Mouse (Mus musculus) brain, adult 2 months (tissue): Measurements from ENCODE around the gene Shisal2a.

ENCODE experiments used
- DNase-seq: peaks from one replicate; pipeline ENCODE4 v3.0.0; 2011; ENCODE audit warnings: low read depth, low spot score

Shisal2a gene

DNA sequence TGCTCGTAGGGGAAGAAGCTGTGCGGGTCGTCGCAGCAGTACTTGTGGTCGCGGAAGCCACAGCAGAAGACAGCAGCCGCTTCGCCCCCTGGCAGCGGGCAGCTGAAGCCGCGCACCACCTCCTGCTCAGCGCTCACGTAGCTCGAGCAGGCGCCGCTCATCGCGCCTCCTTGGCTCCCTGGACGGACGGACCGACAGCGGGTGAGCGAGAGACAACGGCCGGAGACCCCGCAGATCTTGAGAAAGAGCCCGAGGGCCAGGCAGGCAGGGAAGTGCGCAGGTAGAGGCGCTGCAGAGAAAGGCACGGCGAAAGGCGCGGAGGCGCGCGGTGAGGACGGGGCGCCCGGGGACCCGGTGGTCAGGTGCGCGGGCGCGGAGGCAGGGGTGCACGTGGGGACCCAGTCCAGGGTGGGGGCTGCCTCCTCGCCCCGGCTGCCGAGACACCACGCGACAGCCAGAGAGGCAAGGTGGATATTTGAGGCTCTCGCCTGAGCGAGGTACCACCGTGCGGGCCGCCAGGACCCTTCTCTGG lies at the start of gene Shisal2a:
Shisal2a (minus strand) TSS at position 167 of the 532 bp plus-strand sequence.
- no peak for DNase-seq

DNA sequence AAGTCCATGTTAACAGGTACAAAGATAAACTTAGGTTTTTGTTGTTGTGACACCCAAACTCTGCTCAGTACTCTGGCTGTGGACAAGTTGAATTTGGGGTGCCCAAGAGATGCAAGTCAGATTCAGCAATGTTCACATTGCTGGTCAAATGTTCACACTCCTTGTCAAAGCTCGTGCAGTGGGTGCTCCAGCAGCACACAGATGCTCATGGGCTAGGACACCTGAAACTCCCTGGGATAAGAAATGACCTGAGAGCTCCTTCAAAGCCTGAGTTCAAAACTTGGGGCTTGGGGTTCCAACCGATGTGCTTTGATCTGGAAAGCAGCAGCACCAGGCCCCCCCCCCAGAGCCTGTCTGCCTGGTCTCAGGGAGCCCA lies 48.4 kb upstream of the Shisal2a start:
- no peak for DNase-seq

DNA sequence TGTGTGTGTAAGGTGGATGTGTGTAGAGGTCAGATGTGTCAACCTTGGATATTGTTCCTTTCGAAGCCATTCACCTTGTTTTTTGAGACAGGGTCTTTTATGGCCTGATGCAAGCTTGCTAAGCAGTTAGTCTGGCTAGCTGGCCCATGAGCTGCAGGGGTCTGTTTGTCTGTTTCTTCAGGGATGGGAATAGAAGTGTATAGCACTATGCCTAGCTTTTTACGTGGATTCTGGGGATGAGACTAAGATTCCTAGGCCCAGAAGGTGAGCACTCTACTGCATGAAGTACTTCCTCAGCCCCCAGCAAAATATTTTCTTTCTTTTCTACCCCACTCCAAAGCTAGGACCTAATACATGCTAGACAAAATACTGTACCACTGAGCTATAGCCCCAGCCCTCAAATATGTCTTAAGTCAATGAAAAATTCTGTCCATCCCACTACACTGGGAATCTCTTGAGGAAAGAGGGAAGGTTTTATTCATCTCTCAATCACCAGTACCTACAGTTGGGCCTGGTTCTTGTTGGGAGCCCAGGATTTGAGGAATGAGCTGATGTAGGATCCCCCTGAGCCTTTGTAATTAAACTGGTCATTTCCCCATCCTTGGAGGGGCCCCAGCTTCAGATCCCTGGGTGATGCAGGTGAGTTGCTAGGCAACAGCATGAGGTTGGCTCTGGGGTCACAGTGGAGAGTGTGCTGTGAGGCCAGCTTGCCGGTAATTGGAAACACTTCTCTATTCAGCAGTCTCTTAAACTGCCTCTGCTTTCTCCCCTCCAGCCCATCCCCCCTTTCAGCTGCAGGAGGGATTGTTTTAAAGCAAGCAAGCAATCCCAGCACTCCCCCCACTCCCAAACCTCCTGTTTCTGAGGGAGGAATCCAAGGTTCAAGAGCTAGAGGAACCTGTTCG lies 47.8 kb upstream of the Shisal2a start:
- no peak for DNase-seq

DNA sequence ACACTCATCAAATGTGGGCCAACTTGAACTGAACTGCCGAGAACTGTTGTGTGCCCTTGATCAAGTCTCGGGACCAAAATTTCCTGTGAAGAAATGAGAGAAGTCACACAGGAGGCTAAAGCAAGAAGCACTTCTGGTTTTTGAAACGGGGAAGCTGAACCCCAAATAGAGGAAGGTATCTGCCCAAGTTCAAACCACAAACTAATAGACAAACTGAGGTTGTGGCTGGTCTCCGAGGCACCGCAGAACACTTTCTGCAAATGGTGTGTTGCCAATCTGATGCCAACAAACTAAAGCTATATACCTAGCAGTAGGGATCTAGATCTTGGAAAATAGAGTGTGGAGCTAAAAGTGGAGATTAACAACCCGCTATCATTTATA lies 45.2 kb upstream of the Shisal2a start:
- DNase-seq, result no peak

DNA sequence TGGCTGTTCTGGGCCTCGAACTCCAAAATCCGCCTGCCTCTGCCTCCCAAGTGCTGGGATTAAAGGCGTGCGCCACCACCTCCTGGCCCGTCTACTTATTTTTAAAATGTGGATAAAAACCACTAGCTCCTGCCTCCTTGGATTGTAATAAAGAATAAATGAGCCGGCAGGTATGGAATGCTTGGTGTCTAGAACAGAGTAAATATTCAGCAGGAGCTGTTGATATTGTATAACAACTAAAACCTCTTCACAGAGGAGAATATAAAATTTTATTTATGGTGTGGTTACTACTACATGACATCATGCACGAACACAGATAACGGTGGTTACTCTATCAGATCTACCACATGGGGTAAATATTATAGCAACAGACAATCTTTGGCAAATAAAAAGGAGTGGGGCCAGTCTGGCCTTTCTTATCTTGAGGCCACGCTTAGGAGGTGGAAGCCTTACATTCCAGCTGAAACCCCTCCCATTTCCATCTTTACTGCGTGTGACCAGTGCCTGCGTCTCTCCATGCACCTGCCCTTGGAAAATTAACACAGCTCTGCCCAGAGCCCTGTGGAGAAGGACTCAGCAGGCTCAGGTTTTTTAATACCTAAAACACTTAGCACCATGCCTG lies 44.7 kb upstream of the Shisal2a start:
- no peak for DNase-seq

DNA sequence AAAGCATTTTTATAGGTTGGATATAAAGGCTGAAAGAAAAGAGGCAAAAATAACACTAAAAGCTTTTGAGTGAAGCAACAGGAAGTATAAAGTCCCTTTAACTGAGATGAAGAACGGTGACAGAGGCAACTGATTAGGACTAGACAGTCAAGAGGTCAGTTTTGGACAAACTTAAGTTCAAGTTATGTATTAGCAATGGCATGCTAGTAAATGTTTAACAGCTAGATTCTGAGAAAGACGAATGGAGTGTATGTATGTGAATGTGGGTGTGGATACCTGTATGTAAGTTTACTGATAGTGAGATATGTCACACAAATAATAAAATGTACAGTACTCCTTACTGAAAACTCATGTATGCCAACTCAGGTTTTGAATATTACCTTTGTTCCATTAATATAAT lies 41.4 kb upstream of the Shisal2a start:
- DNase-seq, result no peak

DNA sequence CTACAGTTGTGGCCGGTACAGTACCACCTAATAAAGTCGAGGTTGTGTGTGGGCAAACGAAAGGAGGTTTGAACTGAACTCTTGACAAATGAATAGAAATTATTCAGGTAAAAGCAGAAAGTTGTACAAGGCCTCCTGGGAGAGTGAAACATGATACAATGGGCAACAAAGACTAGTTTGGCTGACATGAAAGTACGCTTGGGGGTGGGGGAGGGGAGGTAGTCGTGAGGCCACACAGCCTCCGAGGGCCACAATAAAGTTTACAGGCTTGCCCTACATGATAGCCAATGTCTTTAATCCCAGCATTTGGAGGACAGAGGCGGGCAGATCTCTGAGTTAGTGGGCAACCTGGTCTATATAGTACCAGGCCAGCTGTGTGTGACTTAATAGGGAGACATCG lies 24.5 kb upstream of the Shisal2a start:
- DNase-seq, result no peak

DNA sequence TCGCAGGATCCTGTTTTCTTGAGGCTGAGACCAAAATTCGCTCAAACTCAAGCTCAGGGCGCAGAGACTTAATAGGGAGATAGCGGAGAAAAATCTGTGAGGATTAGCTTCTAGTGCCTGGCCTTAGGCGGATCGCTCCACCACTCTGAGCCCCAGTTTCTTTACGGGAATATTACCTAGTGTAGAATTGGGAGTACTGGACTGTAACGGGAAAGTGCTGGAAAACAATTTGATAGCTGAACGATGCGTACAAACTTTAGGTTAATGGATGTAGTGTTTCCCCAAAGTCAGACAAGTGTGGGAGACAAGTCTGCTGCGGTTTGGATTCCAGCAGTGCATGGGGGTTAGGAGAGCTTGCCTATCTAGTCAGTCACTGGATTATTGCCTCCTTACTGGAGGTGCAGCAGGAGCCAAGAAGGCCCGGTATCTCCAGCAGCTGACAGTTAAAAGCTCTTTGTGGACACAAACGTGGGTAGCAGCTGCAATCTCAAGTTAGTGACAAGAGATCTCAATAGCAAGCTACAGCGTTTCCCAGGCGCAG lies 23.8 kb upstream of the Shisal2a start, which contains the start of gene Gpx7:
Gpx7 (minus strand) TSS at position 101 of the 541 bp plus-strand sequence.
- peak; percentile 12 for DNase-seq

DNA sequence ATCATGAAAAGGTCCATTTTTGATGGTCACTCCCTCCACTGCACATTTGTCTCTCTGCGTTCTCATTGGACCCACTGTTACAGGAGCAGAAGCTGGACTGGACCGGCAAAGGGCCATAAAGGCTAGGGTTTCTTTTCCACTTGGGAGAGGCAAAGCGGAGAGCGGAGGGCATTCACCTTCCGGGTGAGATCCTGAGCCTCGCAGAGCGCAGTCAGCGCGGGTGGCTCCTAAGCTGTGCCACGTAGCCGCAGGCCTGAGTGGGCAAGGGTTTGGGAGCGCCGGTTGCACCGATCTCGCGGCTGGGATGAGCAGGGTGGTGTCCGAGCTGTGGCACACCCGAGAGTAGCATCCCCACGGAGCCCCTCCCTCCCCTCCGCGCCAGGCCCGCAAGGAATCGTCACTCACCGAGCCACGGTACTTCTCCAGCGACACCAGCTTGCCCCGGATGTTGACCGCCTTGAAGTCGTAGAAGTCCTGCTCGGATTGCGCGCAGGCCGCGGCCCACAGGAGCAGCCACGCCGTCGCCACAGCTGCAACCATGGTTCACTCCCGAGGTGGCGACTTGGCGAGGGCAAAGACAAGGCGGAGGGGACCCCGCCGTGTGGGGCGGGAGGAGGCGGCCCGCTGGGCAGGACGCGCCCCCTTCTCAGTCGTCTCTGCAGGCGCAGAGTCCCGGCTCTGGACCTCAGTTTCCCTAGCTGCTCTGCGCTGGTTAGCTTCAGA lies 23.1 kb upstream of the Shisal2a start:
- peak; percentile 90 for DNase-seq

DNA sequence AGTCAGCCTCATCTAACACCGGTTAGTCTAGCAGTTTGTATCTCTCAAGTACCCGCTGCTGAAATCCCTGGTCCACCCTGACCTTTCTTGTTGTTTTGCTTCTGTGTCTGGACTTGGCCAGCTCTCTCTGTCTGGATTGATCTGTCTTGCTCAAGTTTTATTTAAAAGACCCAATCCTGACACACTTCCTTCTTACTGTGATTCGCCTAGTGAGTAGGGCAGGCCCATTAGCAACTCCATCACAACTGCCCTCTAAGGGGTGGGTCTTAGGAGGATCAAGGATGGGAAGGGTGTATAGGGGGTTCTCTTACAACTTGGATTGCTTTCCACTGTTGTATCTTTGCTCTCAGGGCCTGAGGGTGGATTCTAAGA lies 22.6 kb upstream of the Shisal2a start:
- no peak for DNase-seq

DNA sequence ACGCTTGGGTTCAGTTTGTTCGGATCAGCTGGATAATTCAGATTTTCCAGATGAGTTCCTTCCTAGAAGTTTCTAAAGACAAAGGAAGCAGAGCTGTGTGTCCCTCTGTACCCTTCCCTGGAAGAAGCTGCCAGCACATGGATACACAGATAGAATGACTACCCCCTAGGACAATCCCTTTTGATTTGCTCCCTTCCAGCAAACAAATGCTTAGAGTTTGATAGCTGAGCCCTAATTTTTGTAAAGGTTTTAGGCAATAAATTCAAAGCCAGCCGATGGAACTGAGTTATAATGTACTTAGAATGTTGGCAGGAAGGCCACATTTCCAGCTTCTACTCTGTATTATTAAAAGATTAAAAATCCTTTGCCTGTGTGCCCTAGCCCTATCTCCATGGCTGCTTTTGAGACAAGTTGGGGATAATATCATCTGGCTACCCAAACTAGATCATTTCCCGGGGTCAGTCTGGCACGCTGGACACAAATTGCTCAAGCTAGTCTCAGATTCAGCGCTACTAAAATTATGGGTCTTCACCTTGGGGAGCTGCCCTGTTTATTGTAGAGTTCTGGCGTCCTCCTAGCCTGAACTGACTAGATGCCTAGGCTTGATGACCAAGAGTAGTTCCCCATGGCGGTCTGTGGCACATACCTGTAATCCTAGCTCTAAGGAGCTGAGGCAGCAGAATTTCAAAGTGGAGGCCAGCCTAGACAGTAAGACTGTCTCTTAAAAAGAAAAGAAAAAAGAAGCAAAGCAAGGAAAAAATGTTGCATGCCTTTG lies 20.9 kb upstream of the Shisal2a start:
- DNase-seq, result no peak

DNA sequence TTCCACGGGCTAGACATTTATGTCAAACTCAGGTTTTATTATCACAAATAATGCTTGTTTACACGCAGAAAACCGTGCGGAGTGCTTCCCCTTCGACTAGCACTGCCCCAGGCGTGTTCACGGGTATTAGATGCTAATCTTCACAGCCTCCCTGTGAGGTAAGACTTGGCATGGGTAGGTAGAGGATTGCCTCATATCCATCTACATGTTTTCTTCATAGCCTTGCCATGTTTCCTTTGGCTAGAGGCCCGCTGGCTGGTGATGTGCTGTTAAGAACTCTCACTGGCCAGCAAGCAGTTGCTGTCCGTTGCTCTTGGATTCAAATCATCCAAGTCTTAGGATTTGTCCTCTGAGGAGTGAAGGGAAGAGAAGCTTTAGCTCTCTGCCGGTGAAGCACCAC lies 17.2 kb upstream of the Shisal2a start:
- DNase-seq, result no peak

DNA sequence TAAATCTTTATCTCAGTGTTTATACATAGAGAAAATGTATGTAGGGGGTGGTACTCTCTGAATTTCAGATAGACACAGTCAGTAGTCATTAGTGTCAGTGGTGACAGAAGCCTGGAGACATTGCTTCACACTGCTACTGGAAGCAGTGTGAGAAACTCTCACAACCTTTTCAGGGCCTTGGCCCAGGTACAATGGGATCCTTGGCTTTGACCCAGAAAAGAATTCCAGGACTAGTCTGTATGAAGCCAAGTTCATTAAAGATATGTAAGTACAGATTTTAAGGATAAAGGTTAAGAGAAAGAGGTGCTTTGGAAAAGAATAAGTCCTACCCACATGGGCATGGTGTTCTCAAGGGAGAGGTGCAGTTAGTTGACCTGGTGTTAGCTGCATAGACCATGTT lies 11.1 kb upstream of the Shisal2a start:
- no peak for DNase-seq

DNA sequence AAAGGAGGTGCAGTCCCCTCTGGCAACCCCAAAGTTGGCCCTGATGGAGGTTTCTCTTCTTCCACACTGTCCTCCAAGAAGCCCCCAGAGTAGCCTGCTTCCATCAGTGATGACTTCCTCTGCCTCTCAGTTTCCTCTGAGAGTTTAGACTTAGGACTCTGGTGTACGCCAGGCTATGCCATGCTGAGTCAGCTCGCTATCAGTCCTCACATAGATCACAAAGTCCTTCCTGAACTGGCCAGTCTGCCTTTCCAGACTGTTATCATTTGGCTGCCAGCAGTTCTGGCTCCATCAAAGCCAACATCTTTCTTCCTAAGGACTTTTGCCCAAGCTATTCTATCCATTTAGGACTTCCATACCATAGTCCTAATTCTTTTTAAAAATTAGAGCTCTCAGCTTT lies 9.4 kb upstream of the Shisal2a start:
- DNase-seq, result no peak

DNA sequence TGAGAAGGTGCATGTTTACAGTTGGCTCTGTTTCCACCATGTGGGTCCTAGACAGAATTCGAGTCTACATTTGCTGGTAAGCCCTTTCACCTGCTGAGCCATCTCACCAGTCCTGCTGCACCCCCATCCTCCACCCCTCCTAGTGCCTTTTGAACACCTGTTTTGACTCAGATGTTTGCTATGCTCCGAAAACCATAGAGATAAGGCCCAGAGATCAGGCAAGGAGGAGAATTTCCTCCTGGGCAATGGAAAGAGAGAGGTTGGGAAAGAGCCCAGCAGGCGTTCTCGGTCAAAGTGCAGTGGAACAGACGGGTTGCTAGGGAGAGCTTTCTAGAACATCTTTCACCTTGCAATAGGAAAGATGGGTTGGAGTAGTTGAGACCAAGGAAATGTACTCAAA lies 8.0 kb upstream of the Shisal2a start:
- DNase-seq, result no peak

DNA sequence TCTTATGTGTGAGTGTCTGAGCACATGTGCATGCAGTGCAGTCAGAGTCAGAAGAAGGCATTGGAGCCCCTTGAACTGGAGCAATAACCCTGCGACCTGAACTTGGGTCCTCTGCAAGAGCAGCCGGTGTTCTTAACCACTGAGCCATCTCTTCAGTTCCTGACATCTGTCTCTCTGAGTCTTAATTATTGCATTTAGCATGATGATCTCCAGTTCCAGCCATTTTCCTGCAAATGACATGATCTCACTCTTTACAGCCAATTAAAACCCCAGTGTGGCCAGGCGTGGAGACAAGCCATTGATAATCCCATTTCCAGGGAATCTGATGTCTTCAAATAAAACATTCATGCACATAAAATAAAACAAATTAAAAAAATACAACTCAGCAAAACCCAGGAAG lies 5.6 kb upstream of the Shisal2a start:
- no peak for DNase-seq

DNA sequence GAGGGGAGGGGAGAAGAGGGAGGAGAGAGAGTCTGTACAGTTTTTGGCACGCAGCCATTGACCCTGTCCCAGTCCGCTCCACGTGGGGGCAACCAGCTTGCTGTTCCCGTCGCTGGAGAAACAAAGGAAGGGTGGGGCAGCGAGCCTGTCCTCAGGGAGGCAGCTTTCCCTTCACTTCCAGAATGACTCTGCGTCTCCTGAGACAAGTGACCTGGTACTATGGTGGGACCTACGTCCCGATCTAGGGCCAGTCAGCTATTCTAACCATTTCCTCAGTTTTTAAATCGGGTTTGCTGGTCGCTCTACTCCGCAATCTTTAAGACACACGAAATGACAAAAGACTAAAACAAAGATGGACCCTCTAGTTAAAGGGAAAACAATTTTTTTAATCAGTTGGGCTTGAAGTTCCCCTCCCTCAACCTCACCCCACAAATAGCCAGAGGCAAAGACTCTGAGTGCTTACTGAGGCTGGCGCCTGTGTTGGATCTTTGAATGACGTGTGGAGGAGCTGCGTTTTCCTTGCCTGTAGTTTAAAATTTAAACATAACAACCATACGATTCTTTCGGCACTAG lies 4.6 kb upstream of the Shisal2a start:
- DNase-seq, result peak; percentile 60

DNA sequence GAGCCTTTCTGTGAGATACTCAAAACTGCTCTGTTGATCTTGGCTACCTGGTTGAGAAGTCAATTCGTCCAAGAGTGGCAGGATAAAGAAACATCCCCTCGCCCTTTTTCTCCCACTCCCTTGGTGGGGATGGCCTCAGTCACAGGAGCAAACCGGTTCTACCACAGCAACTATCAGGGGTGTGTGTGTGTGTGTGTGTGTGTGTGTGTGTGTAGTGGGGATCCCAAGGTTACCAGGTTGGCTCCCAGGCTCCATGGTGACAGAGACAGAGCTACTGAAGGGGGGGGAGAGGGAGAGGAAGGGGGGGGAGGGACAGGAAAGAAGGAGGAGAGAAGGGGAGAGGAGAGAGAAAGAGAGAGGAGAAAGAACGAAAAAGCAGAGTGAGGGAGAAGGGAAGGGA lies 4.0 kb upstream of the Shisal2a start:
- no peak for DNase-seq

DNA sequence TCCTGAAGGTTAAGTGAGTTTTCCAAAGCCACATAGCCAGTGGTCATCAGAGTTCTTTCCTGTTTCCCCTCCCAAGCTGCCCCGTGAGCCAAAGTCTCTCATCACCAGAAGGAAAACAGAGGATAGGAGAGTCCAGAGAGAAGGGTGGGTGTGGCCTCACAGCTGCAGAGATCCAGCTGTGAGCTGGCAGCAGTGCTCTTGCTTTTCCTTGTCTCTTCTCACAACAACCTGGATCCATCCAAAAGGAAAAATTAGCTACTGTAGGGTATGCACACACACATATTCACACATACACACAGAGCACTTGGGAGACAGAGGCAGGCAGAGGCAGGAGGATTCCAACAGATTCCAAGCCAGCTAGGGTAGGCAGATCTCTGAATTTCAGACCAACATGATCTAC lies 2.9 kb upstream of the Shisal2a start:
- DNase-seq, result no peak

DNA sequence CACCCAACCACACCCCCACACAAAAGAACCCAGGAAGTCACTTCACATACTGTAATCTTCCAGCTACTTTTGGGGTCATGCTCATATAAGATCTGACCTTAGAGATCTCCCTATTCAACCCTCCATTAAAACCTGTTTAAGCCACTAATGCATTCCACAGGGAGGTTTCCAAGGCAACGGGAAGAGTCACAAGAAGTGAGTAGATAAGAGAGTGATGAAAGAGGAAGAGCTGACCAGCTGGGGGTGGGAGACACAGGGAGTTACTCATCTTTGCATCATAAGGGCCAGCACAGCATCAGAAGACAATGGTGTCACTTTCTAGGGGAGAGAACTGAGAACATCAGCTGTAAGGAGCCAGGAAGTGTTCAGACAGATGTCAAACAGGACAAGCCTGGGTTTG lies 3.0 kb downstream of the Shisal2a start:
- no peak for DNase-seq

DNA sequence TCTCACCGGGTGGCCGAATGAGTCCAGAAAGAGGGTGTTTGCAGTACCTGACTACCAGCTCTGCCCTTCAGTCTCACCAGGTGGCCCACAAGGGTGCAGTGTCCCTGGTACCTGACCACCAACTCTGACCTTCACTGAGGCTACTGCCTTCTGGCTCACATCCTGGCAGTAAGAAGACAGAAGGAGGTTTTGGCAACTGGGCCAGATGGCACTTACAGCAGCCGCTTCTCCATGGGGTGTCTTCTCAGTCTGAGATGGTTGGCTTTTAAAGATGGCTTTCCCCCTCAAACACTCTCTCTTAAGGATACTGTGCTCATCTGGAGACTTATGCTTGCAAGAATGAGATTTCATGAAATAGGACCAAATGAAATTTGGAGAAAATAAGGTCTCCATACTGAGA lies 3.7 kb downstream of the Shisal2a start:
- peak; percentile 24 for DNase-seq
